Mouse (Mus musculus): ENCODE results near the gene Inf2. TPM values are rescaled to one million over a fixed set of nuclear protein-coding genes. Genes with fewer than 3 reads are reported as not detected.

The Inf2 gene
- 3.3 and 4.4 TPM in 2 replicates for polyA plus RNA-seq (2015; fragmentation: Nextera tagmentation; extraction: Ambion mirVana)

DNA sequence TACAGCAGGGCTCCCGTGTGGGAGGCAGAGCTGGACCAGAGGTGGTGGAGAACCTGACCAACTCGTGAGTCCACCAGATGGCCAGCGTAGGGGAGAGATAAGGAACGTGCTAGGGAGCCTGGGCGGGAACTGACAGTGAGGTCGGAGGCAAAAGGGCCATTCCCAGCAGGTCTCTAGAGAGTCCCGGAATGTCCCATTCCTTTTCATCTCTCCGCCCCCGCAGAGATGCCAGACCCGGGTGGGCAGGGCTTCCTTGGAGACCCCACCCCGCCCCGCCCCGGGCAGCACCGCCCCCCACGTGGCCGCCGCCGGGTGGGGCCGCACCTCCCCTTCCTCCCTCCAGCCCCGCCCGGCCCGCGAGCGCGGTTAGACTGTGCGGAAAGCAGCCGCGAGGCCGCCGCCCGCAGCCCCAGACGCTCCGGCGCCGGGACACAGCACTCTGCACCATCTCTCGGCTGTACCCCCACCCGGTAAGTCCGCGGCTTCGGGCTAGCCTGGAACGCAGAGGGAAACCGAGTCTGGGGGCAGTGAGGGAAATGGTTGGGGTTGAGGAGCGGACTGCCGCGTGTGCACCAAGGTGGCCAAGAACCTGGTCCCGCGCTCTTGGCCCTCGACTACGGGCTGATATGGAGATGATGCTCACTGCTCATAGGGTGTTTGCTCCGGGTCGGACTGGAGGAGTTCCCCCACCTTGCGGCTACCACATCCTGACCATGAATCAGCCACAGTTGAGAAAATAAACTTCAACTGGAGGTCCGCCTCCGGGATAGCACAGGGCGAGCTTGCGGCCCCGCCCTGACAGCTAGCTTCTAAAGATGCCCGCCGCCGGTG is at the start of gene Inf2:
Gene Inf2, plus strand, starts transcription at position 359 of the 831 bp plus-strand sequence.

DNA sequence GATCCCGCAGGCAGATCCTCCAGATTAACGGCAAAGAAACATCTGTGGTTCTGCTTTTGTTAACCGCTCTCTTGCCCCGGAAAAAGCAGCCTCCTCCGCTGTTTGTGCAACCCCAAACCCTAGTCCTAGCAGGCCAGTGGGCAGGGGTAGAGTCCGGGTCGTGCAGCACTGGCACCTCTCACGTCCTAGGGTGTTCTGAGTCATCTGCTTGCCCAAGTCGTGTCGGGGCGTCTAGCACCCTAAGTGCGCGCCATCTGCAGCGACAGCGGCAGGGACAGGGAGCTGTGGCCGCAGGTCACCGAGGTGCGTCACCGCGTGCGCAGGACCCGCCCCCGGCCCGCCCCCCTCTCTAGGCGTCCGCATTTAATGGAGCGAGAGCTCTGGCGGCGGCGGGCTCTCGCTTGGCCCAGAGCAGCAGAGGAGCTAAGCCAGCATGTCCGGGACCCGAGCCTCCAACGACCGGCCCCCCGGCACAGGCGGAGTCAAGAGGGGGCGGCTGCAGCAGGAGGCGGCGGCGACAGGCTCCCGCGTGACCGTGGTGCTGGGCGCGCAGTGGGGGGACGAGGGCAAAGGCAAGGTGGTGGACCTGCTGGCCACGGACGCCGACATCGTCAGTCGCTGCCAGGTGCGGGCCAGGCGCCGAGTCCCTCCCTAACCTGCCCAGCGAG is 31.2 kb downstream of the Inf2 start, which contains the start of gene Adssl1:
Gene Adssl1, plus strand, starts transcription at position 360 of the 668 bp plus-strand sequence.

DNA sequence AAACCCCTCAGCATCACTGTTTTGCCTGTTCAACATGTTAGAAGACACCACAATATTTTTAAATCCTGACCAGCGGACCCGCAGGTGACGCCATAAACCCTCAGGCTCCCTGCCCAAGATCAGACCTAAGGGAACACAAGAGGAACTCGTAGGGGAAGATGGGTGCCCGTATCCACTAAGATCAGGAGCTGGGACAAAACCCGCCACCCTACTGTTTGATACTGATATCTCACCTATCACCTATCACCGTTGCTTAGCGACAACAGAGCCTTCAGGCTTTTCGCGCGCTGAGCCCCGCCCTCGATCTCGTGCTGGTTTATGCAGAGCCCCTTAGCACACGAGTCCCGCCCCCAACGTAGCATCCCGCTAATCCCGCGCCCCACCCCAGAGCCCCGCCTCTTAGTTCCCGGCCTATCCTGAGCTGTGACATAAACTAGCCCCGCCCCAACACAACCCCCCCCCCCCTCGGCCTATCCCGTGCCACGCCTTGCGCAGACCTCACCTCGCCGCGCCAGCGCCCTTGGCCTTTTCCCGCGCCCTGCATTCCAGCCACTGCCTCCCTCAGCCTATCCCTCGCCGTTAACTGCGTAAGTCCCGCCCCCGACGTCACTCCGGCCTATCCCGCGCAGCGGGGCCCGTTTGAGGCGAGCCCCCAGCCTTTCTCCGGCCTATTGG is 55.7 kb downstream of the Inf2 start, which contains the start of gene Siva1:
Gene Siva1, plus strand, starts transcription at position 500 of the 675 bp plus-strand sequence.

Small RNA genes lying within 50 kb of the gene (microRNA-seq; reads per million reads assigned to microRNA genes)
- gene Mir6939 (ENCODE audit: borderline replicate concordance, insufficient number of aligned reads), result not detected

Other genes with a start within 250 kb of the Inf2 start
- 0.55 and 0.94 TPM in 2 replicates for gene A530016L24Rik, start 99.3 kb upstream of the Inf2 start, polyA plus RNA-seq (2015; fragmentation: Nextera tagmentation; extraction: Ambion mirVana)
- gene Tmem179, start 72.0 kb upstream of the Inf2 start, polyA plus RNA-seq (2015; fragmentation: Nextera tagmentation; extraction: Ambion mirVana), result 5.8 and 12.6 TPM in 2 replicates
- 8.0 and 15.3 TPM in 2 replicates for gene Adssl1, start 31.3 kb downstream of the Inf2 start, polyA plus RNA-seq (2015; fragmentation: Nextera tagmentation; extraction: Ambion mirVana)
- gene Siva1, start 55.9 kb downstream of the Inf2 start, polyA plus RNA-seq (2015; fragmentation: Nextera tagmentation; extraction: Ambion mirVana), result 120 and 197 TPM in 2 replicates
- gene Akt1, start 86.1 kb downstream of the Inf2 start, polyA plus RNA-seq (2015; fragmentation: Nextera tagmentation; extraction: Ambion mirVana), result 145 and 166 TPM in 2 replicates
- 2.8 and 2.9 TPM in 2 replicates for gene Zbtb42, start 90.0 kb downstream of the Inf2 start, polyA plus RNA-seq (2015; fragmentation: Nextera tagmentation; extraction: Ambion mirVana)
- 9.8 and 12.7 TPM in 2 replicates for gene Cep170b, start 131.7 kb downstream of the Inf2 start, polyA plus RNA-seq (2015; fragmentation: Nextera tagmentation; extraction: Ambion mirVana)
- gene Pld4, start 171.9 kb downstream of the Inf2 start, polyA plus RNA-seq (2015; fragmentation: Nextera tagmentation; extraction: Ambion mirVana), result 10.0 and 13.3 TPM in 2 replicates
- gene Ahnak2, start 213.9 kb downstream of the Inf2 start, polyA plus RNA-seq (2015; fragmentation: Nextera tagmentation; extraction: Ambion mirVana), result 5.5 and 7.6 TPM in 2 replicates
- 9.2 and 11.0 TPM in 2 replicates for gene Clba1, start 220.2 kb downstream of the Inf2 start, polyA plus RNA-seq (2015; fragmentation: Nextera tagmentation; extraction: Ambion mirVana)
- 25.7 and 31.1 TPM in 2 replicates for gene Cdca4, start 240.6 kb downstream of the Inf2 start, polyA plus RNA-seq (2015; fragmentation: Nextera tagmentation; extraction: Ambion mirVana)